Mouse (Mus musculus): ENCODE results near the gene Olfr792.

Gene Olfr792

GRCm38 (mm10) chr10:129538862-129539261 lies at the start of gene Olfr792:
Olfr792 (plus strand) TSS chr10:129539162.
- no peak for DNase-seq (ENCODE audit: low spot score)

GRCm38 (mm10) chr10:129490101-129490500 lies 48.9 kb upstream of the Olfr792 start:
- no peak for DNase-seq (ENCODE audit: low spot score)

- DNase-seq (ENCODE audit: low spot score), result no peak
Measured at GRCm38 (mm10) chr10:129498192-129498591, 40.8 kb upstream of the Olfr792 start, which contains the start of gene Olfr790. Olfr790 (plus strand) TSS chr10:129498492.

- DNase-seq (ENCODE audit: low spot score), result no peak
Measured at GRCm38 (mm10) chr10:129521492-129521891, 17.5 kb upstream of the Olfr792 start, which contains the start of gene Olfr791. Olfr791 (plus strand) TSS chr10:129521792.

GRCm38 (mm10) chr10:129549354-129549753 lies 10.4 kb downstream of the Olfr792 start:
- DNase-seq (ENCODE audit: low spot score), result no peak

- no peak for DNase-seq (ENCODE audit: low spot score)
Measured at GRCm38 (mm10) chr10:129567355-129567754, 28.4 kb downstream of the Olfr792 start, which contains the start of gene Olfr794. Olfr794 (plus strand) TSS chr10:129567655.

- DNase-seq (ENCODE audit: low spot score), result no peak
Measured at GRCm38 (mm10) chr10:129577066-129577465, 38.1 kb downstream of the Olfr792 start.
